Mouse (Mus musculus) cortical plate, adult 2 months (tissue): ENCODE results near the gene Gnat2. TPM values are rescaled to one million over a fixed set of nuclear protein-coding genes. Genes with fewer than 3 reads are reported as not detected.

Source experiments
- H3K27ac ChIP-seq: fragments of 200-500 bp; 2 replicates; pipeline ENCODE4 v1.5.1; 2012; ENCODE audit warnings: low read length, control low read depth, inconsistent platforms; ENCODE audit not compliant: insufficient read depth
- H3K4me1 ChIP-seq: fragments of 200-500 bp; 2 replicates; pipeline ENCODE4 v1.6.1; 2011; ENCODE audit warnings: low read length; ENCODE audit not compliant: control insufficient read depth, insufficient read depth
- H3K4me3 ChIP-seq: fragments of 200-500 bp; 2 replicates; pipeline ENCODE4 v1.5.1; 2011; ENCODE audit warnings: mild to moderate bottlenecking, low read length, control low read depth; ENCODE audit not compliant: insufficient read depth
- CTCF ChIP-seq: fragments of 200-500 bp; IDR thresholded peaks from 2 replicates; pipeline ENCODE4 v1.5.1; 2011; ENCODE audit warnings: mild to moderate bottlenecking, control low read depth, low read length; ENCODE audit not compliant: insufficient read depth; ENCODE audit errors: extremely low read depth
- POLR2A ChIP-seq: fragments of 200-500 bp; IDR thresholded peaks from 2 replicates; pipeline ENCODE4 v1.6.1; 2011; ENCODE audit warnings: mild to moderate bottlenecking, low read length, control low read depth; ENCODE audit not compliant: insufficient read depth; ENCODE audit errors: extremely low read depth
- polyA plus RNA-seq: library from polyadenylated mRNA; depleted of rRNA; stranded (reverse); fragments of >200 nt; gene quantifications from 2 replicates; pipeline ENCODE4 v1.2.3, GENCODE M21; 2012; rRNA removed

Gnat2 gene
- polyA plus RNA-seq, 1 experiment = 0.15 TPM

- Histone ChIP-seq H3K4me1 (peaks cover 3% of the 10 kb centered on the region), H3K27ac (no peak overlapping the region), H3K4me3 (no peak overlapping the region)
- TF ChIP-seq POLR2A (no peak), CTCF (no peak)
These were observed 38.6 kb downstream of the Gnat2 start for GRCm38 (mm10) chr3:108131216-108131615.

GRCm38 (mm10) chr3:108131821-108132220 is 39.2 kb downstream of the Gnat2 start:
- no peak for TF ChIP-seq POLR2A
- no peak for TF ChIP-seq CTCF

GRCm38 (mm10) chr3:108132484-108132883 is 39.9 kb downstream of the Gnat2 start:
- no peak for TF ChIP-seq POLR2A
- no peak for TF ChIP-seq CTCF
- Histone ChIP-seq H3K4me1 (peaks cover 3% of the 10 kb centered on the region), H3K27ac (no peak overlapping the region), H3K4me3 (no peak overlapping the region)

More at GRCm38 (mm10) chr3:108131821-108132220, 39.2 kb downstream of the Gnat2 start:
- Histone ChIP-seq H3K4me1 (peaks cover 3% of the 10 kb centered on the region), H3K4me3 (no peak overlapping the region), H3K27ac (no peak overlapping the region)

- Histone ChIP-seq H3K27ac (no peak overlapping the region), H3K4me3 (no peak overlapping the region), H3K4me1 (peaks cover 3% of the 10 kb centered on the region)
- TF ChIP-seq POLR2A = peak; percentile 86
- no peak for TF ChIP-seq CTCF
These were observed 42.1 kb downstream of the Gnat2 start for GRCm38 (mm10) chr3:108134701-108135100.

- Histone ChIP-seq H3K27ac (no peak overlapping the region), H3K4me1 (peaks cover 3% of the 10 kb centered on the region), H3K4me3 (no peak overlapping the region)
- TF ChIP-seq CTCF = no peak
- TF ChIP-seq POLR2A = no peak
These were observed 46.5 kb downstream of the Gnat2 start for GRCm38 (mm10) chr3:108139113-108139512.

- TF ChIP-seq POLR2A (no peak), CTCF (no peak)
- no peak overlapping the region for H3K27ac ChIP-seq
- H3K4me3 ChIP-seq = no peak overlapping the region
- peaks cover under 1% of the 10 kb centered on the region; the same call in 1 of the 2 replicates for H3K4me1 ChIP-seq
These were observed 48.2 kb downstream of the Gnat2 start for GRCm38 (mm10) chr3:108140786-108141185.

DNA sequence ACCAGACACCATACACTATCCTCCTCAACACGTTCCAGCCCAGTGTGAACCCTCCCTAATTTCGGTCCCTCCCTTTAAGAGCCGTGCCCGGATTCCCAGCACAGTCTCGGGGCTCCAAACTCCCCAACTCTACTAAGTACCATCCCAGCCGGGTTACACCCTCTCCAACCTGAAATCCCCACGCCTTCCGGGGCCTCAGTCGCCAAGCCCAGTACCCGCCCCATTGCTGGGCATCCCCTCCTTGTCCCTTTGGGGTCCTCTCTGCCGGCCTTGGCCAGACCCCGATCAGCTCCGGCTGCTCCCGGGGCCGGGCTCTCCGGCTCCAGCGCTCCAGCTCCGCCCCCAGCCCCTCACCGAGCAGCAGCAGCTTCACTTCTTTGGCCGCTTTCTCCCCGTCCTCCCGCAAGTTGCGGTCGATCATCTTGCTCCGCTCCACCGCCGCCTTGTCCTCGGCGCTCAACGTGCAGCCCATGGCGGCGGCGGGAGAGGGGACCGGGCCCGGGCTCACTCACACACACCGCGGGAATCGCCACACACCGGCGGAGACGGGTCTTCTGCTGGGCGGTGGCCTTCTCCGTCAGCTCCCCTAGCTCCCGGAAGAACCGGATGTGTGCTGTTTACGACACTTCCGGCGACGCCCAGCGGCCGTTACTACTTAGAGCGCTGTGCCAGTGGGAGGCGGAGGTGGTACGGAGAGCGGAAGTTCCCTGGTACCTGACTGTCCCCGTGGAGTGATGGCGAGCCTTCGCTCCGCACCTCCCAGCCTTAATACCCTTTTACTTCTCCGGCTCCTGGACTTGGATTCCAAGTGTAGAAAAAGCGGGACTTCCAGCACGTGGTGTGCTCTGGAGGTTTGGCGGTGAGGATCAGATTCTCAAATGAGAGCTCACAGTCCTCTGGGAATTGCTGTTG is 53.2 kb downstream of the Gnat2 start, which contains the start of gene Gnai3:
Gene Gnai3, minus strand, starts transcription at position 613 of the 912 bp plus-strand sequence.
- TF ChIP-seq POLR2A (peak; percentile 92), CTCF (no peak)
- H3K4me3 ChIP-seq = peak within 1 kb of the TSS; percentile 73
- no peaks in the 10 kb centered on the region for H3K4me1 ChIP-seq
- H3K27ac ChIP-seq = peak within 1 kb of the TSS; percentile 69

GRCm38 (mm10) chr3:108146671-108147070 is 54.1 kb downstream of the Gnat2 start:
- Histone ChIP-seq H3K4me3 (peak overlapping the region; percentile 73; the same call in 1 of the 2 replicates), H3K4me1 (no peaks in the 10 kb centered on the region), H3K27ac (no peak overlapping the region)
- TF ChIP-seq CTCF = no peak
- no peak for TF ChIP-seq POLR2A

DNA sequence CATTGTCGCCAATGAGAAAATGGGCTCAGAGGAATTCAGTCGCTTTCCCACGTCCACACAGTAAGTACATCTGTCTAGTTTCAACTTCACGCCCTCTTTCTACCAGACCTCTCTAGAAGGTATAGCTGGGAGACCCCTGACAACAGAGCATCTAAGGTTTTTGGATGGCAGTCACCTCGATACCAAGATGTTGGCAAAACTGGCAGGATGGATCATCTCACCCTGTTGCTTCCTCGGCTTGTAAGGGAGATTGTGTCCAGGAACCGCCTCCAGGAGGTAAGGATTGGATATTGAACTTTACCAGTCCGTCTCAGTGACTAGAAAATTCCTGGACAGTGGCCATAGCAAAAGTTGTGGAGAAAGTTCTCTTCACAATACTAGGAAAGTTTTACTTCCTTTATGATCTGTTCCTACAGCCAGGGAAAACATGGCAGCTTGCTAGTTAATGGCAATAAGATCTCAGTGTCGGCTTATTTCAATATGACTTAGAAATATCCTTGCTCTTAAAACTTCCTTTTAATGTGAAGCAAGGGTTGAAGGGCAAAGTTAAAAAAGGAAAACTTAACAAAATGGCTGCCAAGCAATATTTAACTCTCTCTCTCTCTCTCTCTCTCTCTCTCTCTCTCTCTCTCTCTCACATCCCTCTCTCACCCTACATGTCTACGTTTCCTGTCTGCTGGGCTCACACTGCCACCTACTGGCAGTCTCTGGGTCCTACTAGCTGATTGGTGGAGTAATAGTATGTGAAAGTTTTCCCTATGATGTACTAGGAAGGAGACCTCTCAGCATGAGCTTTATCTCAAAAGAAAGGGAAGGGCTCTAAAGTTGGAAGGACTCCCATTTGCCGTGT is 55.0 kb downstream of the Gnat2 start:
- no peak overlapping the region for H3K27ac ChIP-seq
- peak; percentile 97 for TF ChIP-seq CTCF
- TF ChIP-seq POLR2A = no peak
- no peak overlapping the region for H3K4me3 ChIP-seq
- H3K4me1 ChIP-seq = peaks cover 3% of the 10 kb centered on the region; the same call in 1 of the 2 replicates

Other genes starting within 250 kb of the Gnat2 start
- not detected in 2 replicates for gene Eps8l3, start 215.6 kb upstream of the Gnat2 start, polyA plus RNA-seq
- gene Gstm5, start 197.0 kb upstream of the Gnat2 start, polyA plus RNA-seq = 504 and 512 TPM in 2 replicates
- gene Gstm7, start 161.0 kb upstream of the Gnat2 start, polyA plus RNA-seq = 32.5 and 37.0 TPM in 2 replicates
- gene Gstm6, start 149.0 kb upstream of the Gnat2 start, polyA plus RNA-seq = 5.4 and 6.4 TPM in 2 replicates
- gene Gstm3, start 123.5 kb upstream of the Gnat2 start, polyA plus RNA-seq = 0.08 TPM in 1 of 2 replicates, not detected in the other
- 5.3 and 5.6 TPM in 2 replicates for gene Gstm2, start 106.3 kb upstream of the Gnat2 start, polyA plus RNA-seq
- gene Gstm1, start 74.8 kb upstream of the Gnat2 start, polyA plus RNA-seq = 426 and 510 TPM in 2 replicates
- 16.1 and 16.8 TPM in 2 replicates for gene Gstm4, start 47.9 kb upstream of the Gnat2 start, polyA plus RNA-seq
- 76.3 and 76.8 TPM in 2 replicates for gene Ampd2, start 6.1 kb upstream of the Gnat2 start, polyA plus RNA-seq
- gene Gnai3, start 53.4 kb downstream of the Gnat2 start, polyA plus RNA-seq = 24.9 and 27.0 TPM in 2 replicates
- 12.3 and 13.2 TPM in 2 replicates for gene Gpr61, start 62.1 kb downstream of the Gnat2 start, polyA plus RNA-seq
- gene Amigo1, start 93.5 kb downstream of the Gnat2 start, polyA plus RNA-seq = 43.7 and 49.2 TPM in 2 replicates
- gene Cyb561d1, start 108.4 kb downstream of the Gnat2 start, polyA plus RNA-seq = 15.0 and 16.9 TPM in 2 replicates
- 36.5 and 43.0 TPM in 2 replicates for gene Atxn7l2, start 118.1 kb downstream of the Gnat2 start, polyA plus RNA-seq
- gene Sypl2, start 133.9 kb downstream of the Gnat2 start, polyA plus RNA-seq = 2.1 and 2.7 TPM in 2 replicates
- gene Psma5, start 164.1 kb downstream of the Gnat2 start, polyA plus RNA-seq = 114 and 121 TPM in 2 replicates
- 197 and 198 TPM in 2 replicates for gene Sort1, start 191.3 kb downstream of the Gnat2 start, polyA plus RNA-seq